Mouse (Mus musculus) stomach, postnatal 0 days (tissue): ENCODE measurements around the gene Tmem201.
A peak's percentile ranks its signal among the peaks of the same experiment; 100 is the strongest.

Source experiments
- CTCF ChIP-seq: IDR thresholded peaks from 2 replicates; pipeline ENCODE4 v1.5.1; 2016; ENCODE audit warnings: antibody characterized with exemption, low read depth, mild to moderate bottlenecking, moderate library complexity
- EP300 ChIP-seq: optimal IDR thresholded peaks from 2 replicates; pipeline ENCODE3; 2016; ENCODE audit warnings: antibody characterized with exemption

GRCm38 (mm10) chr4:149772394-149772793, 34.5 kb upstream of the Tmem201 start:
- TF ChIP-seq CTCF (peak; percentile 72), EP300 (no peak)
